Mouse (Mus musculus): ENCODE measurements around the gene Ttn. TPM values are rescaled to one million over a fixed set of nuclear protein-coding genes. Genes with fewer than 3 reads are reported as not detected.

Ttn gene
- polyA plus RNA-seq, 1 experiment from 2014 or later, result 608 TPM

DNA sequence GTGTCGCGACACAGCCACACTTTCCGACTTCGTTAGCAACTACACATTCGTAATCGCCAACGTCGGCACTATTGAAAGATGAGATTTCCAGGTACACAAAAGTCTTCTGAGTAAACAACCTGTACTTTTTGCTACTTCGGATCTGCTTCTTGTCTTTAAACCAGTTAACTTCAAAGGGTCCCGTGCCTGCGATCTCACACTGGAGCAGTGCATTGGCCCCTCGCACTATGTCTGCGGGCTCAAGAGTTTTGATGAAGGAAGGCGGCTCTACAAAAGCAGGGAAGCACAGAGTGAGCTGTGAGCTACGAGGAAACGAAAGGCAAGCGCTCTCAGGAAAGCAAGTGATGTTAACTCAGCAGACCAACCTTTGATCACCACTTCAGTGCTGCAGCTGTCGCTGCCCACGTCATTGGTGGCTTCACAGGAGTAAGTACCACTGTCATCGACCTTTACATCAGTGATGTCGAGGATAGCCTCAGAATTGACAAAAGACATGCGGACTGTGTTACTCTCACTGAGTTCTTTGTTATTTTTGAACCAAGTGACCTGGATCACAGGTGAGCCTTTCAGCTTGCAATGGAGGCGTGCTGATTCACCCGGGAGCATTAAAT, 80.8 kb downstream of the Ttn start:
- Histone ChIP-seq H3K9ac (ENCODE audit: low read depth, low read length) (no peak overlapping the region), H3K4me3 (ENCODE audit: low read depth, low read length) (no peak overlapping the region), H3K4me2 (no peak overlapping the region), H3K4me1 (ENCODE audit: control insufficient read depth, insufficient read depth, low read length) (no peaks in the 10 kb centered on the region), H3K27ac (ENCODE audit: low read depth, low read length) (no peak overlapping the region), H3K36me3 (ENCODE audit: control insufficient read depth, insufficient read depth, low read length) (peaks cover 11% of the 10 kb centered on the region), H3K27me3 (ENCODE audit: control insufficient read depth, insufficient read depth, low read length) (no peaks in the 10 kb centered on the region), H3K9me3 (replicated peaks; ENCODE audit: control insufficient read depth, low read length) (no peaks in the 10 kb centered on the region)
- WGBS (ENCODE audit: insufficient replicate concordance), result 83% methylated on average over 24 of the region's 24 CpGs
- ATAC-seq (replicated peaks; ENCODE audit: insufficient number of reproducible peaks, low FRiP score, low TSS enrichment), result no peak

- no peak overlapping the region for H3K27ac ChIP-seq (ENCODE audit: low read depth, low read length)
- no peak overlapping the region for H3K9ac ChIP-seq (ENCODE audit: low read depth, low read length)
- H3K4me2 ChIP-seq, result no peak overlapping the region
- H3K9me3 ChIP-seq (replicated peaks; ENCODE audit: control insufficient read depth, low read length), result no peaks in the 10 kb centered on the region
- no peaks in the 10 kb centered on the region for H3K27me3 ChIP-seq (ENCODE audit: control insufficient read depth, insufficient read depth, low read length)
- no peak overlapping the region for H3K4me3 ChIP-seq (ENCODE audit: low read depth, low read length)
- WGBS (ENCODE audit: insufficient replicate concordance), result 87% methylated on average over 11 of the region's 11 CpGs
- no peak for ATAC-seq (replicated peaks; ENCODE audit: insufficient number of reproducible peaks, low FRiP score, low TSS enrichment)
- H3K4me1 ChIP-seq (ENCODE audit: control insufficient read depth, insufficient read depth, low read length), result no peaks in the 10 kb centered on the region
- peaks cover 13% of the 10 kb centered on the region for H3K36me3 ChIP-seq (ENCODE audit: control insufficient read depth, insufficient read depth, low read length)
Observed at GRCm38 (mm10) chr2:76899886-76900285, 82.5 kb downstream of the Ttn start.

- Histone ChIP-seq H3K27ac (ENCODE audit: low read depth, low read length) (no peak overlapping the region), H3K9ac (ENCODE audit: low read depth, low read length) (no peak overlapping the region), H3K9me3 (replicated peaks; ENCODE audit: control insufficient read depth, low read length) (no peaks in the 10 kb centered on the region), H3K4me2 (no peak overlapping the region), H3K4me1 (ENCODE audit: control insufficient read depth, insufficient read depth, low read length) (no peaks in the 10 kb centered on the region), H3K27me3 (ENCODE audit: control insufficient read depth, insufficient read depth, low read length) (no peaks in the 10 kb centered on the region), H3K36me3 (ENCODE audit: control insufficient read depth, insufficient read depth, low read length) (peaks cover 16% of the 10 kb centered on the region), H3K4me3 (ENCODE audit: low read depth, low read length) (no peak overlapping the region)
- ATAC-seq (replicated peaks; ENCODE audit: insufficient number of reproducible peaks, low FRiP score, low TSS enrichment), result no peak
- WGBS (ENCODE audit: insufficient replicate concordance), result 81% methylated on average over 8 of the region's 8 CpGs
Observed at GRCm38 (mm10) chr2:76896990-76897389, 85.4 kb downstream of the Ttn start.

DNA sequence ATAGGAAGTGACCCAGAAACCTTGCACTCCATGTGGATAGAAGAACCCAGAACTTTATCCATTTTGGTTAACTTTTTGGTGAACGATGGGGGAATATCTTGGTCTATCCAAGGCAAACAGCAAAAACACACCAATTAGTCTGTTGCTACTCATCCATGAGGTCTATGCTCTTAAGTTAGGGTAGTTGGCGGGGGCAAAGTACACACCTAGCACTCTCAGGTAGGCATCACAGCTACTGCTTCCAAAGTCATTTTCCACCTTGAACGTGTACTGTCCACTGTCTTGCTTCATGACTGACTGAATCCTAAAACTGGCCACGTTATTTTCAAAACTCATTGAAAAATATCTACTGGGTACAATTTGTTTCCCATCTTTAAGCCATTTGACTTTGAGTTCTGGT, 87.0 kb downstream of the Ttn start:
- Histone ChIP-seq H3K4me1 (ENCODE audit: control insufficient read depth, insufficient read depth, low read length) (no peaks in the 10 kb centered on the region), H3K9me3 (replicated peaks; ENCODE audit: control insufficient read depth, low read length) (no peaks in the 10 kb centered on the region), H3K4me2 (no peak overlapping the region), H3K27me3 (ENCODE audit: control insufficient read depth, insufficient read depth, low read length) (no peaks in the 10 kb centered on the region), H3K9ac (ENCODE audit: low read depth, low read length) (no peak overlapping the region), H3K36me3 (ENCODE audit: control insufficient read depth, insufficient read depth, low read length) (peaks cover 18% of the 10 kb centered on the region), H3K27ac (ENCODE audit: low read depth, low read length) (no peak overlapping the region), H3K4me3 (ENCODE audit: low read depth, low read length) (no peak overlapping the region)
- no peak for ATAC-seq (replicated peaks; ENCODE audit: insufficient number of reproducible peaks, low FRiP score, low TSS enrichment)
- 82% methylated on average over 4 of the region's 4 CpGs for WGBS (ENCODE audit: insufficient replicate concordance)

GRCm38 (mm10) chr2:76888721-76889120, 93.6 kb downstream of the Ttn start:
- H3K4me3 ChIP-seq (ENCODE audit: low read depth, low read length), result no peak overlapping the region
- no peaks in the 10 kb centered on the region for H3K9me3 ChIP-seq (replicated peaks; ENCODE audit: control insufficient read depth, low read length)
- H3K9ac ChIP-seq (ENCODE audit: low read depth, low read length), result no peak overlapping the region
- H3K36me3 ChIP-seq (ENCODE audit: control insufficient read depth, insufficient read depth, low read length), result peaks cover 28% of the 10 kb centered on the region
- no peak for ATAC-seq (replicated peaks; ENCODE audit: insufficient number of reproducible peaks, low FRiP score, low TSS enrichment)
- no peaks in the 10 kb centered on the region for H3K4me1 ChIP-seq (ENCODE audit: control insufficient read depth, insufficient read depth, low read length)
- 74% methylated on average over 7 of the region's 7 CpGs for WGBS (ENCODE audit: insufficient replicate concordance)
- no peaks in the 10 kb centered on the region for H3K27me3 ChIP-seq (ENCODE audit: control insufficient read depth, insufficient read depth, low read length)
- no peak overlapping the region for H3K27ac ChIP-seq (ENCODE audit: low read depth, low read length)
- H3K4me2 ChIP-seq, result no peak overlapping the region

GRCm38 (mm10) chr2:76885855-76886254, 96.5 kb downstream of the Ttn start:
- Histone ChIP-seq H3K4me2 (no peak overlapping the region), H3K27me3 (ENCODE audit: control insufficient read depth, insufficient read depth, low read length) (no peaks in the 10 kb centered on the region), H3K4me3 (ENCODE audit: low read depth, low read length) (no peak overlapping the region), H3K4me1 (ENCODE audit: control insufficient read depth, insufficient read depth, low read length) (no peaks in the 10 kb centered on the region), H3K27ac (ENCODE audit: low read depth, low read length) (no peak overlapping the region), H3K36me3 (ENCODE audit: control insufficient read depth, insufficient read depth, low read length) (peaks cover 31% of the 10 kb centered on the region), H3K9me3 (replicated peaks; ENCODE audit: control insufficient read depth, low read length) (no peaks in the 10 kb centered on the region), H3K9ac (ENCODE audit: low read depth, low read length) (no peak overlapping the region)
- no peak for ATAC-seq (replicated peaks; ENCODE audit: insufficient number of reproducible peaks, low FRiP score, low TSS enrichment)
- 71% methylated on average over 13 of the region's 13 CpGs for WGBS (ENCODE audit: insufficient replicate concordance)

- Histone ChIP-seq H3K4me3 (ENCODE audit: low read depth, low read length) (no peak overlapping the region), H3K9me3 (replicated peaks; ENCODE audit: control insufficient read depth, low read length) (no peaks in the 10 kb centered on the region), H3K9ac (ENCODE audit: low read depth, low read length) (no peak overlapping the region), H3K27ac (ENCODE audit: low read depth, low read length) (no peak overlapping the region), H3K36me3 (ENCODE audit: control insufficient read depth, insufficient read depth, low read length) (peaks cover 27% of the 10 kb centered on the region), H3K4me1 (ENCODE audit: control insufficient read depth, insufficient read depth, low read length) (no peaks in the 10 kb centered on the region), H3K4me2 (no peak overlapping the region), H3K27me3 (ENCODE audit: control insufficient read depth, insufficient read depth, low read length) (no peaks in the 10 kb centered on the region)
- 86% methylated on average over 12 of the region's 12 CpGs for WGBS (ENCODE audit: insufficient replicate concordance)
- ATAC-seq (replicated peaks; ENCODE audit: insufficient number of reproducible peaks, low FRiP score, low TSS enrichment), result no peak
Observed at GRCm38 (mm10) chr2:76881406-76881805, 100.9 kb downstream of the Ttn start.

- no peaks in the 10 kb centered on the region for H3K27me3 ChIP-seq (ENCODE audit: control insufficient read depth, insufficient read depth, low read length)
- ATAC-seq (replicated peaks; ENCODE audit: insufficient number of reproducible peaks, low FRiP score, low TSS enrichment), result no peak
- no peaks in the 10 kb centered on the region for H3K9me3 ChIP-seq (replicated peaks; ENCODE audit: control insufficient read depth, low read length)
- H3K36me3 ChIP-seq (ENCODE audit: control insufficient read depth, insufficient read depth, low read length), result peaks cover 20% of the 10 kb centered on the region
- no peak overlapping the region for H3K27ac ChIP-seq (ENCODE audit: low read depth, low read length)
- no peak overlapping the region for H3K4me2 ChIP-seq
- WGBS (ENCODE audit: insufficient replicate concordance), result 85% methylated on average over 12 of the region's 12 CpGs
- no peak overlapping the region for H3K4me3 ChIP-seq (ENCODE audit: low read depth, low read length)
- H3K4me1 ChIP-seq (ENCODE audit: control insufficient read depth, insufficient read depth, low read length), result no peaks in the 10 kb centered on the region
- H3K9ac ChIP-seq (ENCODE audit: low read depth, low read length), result no peak overlapping the region
Observed at GRCm38 (mm10) chr2:76875587-76875986, 106.8 kb downstream of the Ttn start.

DNA sequence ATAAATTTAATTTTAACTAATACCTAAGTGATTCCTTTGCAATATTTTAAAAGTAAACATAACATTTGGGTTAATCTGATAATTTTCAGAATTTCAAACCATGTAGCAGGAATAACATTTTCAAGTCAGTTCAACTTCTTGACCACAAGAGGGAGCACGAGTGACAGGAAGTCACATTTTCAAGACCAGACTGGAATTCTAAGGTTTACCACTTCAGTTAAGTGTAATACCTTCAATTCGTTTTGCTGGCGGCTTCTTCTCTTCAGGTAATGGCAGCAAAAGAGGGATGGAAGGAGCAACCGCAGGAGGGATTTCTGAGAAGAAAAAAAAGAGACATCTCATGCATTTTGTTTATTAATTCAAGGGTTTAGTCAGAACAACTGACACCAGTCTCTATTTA, 115.4 kb downstream of the Ttn start:
- Histone ChIP-seq H3K27me3 (ENCODE audit: control insufficient read depth, insufficient read depth, low read length) (no peaks in the 10 kb centered on the region), H3K4me2 (no peak overlapping the region), H3K9ac (ENCODE audit: low read depth, low read length) (no peak overlapping the region), H3K4me1 (ENCODE audit: control insufficient read depth, insufficient read depth, low read length) (no peaks in the 10 kb centered on the region), H3K27ac (ENCODE audit: low read depth, low read length) (no peak overlapping the region), H3K36me3 (ENCODE audit: control insufficient read depth, insufficient read depth, low read length) (0 out of 2 replicates have a peak, but pooled peaks cover 4% of the 10 kb centered on the region), H3K4me3 (ENCODE audit: low read depth, low read length) (no peak overlapping the region), H3K9me3 (replicated peaks; ENCODE audit: control insufficient read depth, low read length) (no peaks in the 10 kb centered on the region)
- 26% methylated on average over 4 of the region's 4 CpGs for WGBS (ENCODE audit: insufficient replicate concordance)
- ATAC-seq (replicated peaks; ENCODE audit: insufficient number of reproducible peaks, low FRiP score, low TSS enrichment), result no peak

Measured in heart, embryonic 11.5 days (tissue).